Mouse (Mus musculus) ES-CJ7 (cell line): ENCODE measurements at regions not wholly inside any gene's neighbourhood (a gene's known extent, or its start where the extent isn't known, plus 50 kb on each side); places are given as distances from the start of the nearest gene placed in this dataset.

Experiments used
- DNase-seq: peaks from one replicate; pipeline ENCODE4 v3.0.0; 2011; ENCODE audit warnings: low read depth, low spot score

DNA sequence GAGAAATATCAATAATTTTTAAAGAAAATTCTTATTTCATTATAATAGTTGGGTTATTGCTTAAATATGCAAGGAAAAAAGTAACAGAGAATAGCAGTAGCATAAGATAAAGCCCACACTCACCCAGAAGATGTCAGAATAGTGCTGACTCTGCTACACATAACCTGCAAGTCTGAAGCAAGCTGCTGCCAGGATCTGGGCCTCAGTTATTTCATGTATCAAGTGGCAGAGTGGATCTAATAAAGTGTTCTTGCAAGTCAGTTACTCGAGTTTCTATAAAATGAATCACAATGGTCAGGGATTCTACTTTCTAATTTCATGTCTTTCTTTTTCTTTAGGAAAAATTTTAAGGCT, 466.2 kb downstream of the Klhl13 start:
- no peak for DNase-seq

DNA sequence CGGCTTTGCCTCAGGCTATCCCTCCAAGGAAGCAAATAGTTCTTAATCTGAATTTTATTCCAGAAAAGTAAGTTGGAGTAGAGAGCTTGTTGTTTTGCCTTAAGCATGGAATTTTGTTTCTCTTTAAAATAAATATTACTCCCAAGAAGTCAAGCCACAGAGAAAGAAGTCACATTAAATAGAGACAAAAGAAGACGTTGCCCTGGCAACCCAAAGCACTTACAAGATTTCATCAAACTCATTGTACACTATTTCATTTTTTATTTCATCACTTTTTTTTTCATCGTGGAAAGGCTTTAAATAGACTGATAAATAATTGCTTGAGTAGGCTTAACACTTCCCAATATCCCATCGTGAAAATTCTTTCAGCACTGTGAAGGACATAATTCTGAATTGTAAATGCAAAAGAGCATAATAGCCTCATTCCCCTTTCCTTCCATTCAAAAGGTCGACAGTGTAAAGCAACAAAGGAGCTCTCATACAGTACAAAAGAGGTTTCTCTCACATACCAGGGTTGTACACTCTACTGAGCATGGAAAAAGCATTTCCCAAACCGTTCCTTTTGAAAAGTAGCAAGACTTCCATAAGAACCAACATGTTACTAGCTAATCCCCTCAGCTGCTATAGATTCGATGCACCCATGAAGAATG, 466.7 kb downstream of the Klhl13 start:
- no peak for DNase-seq

DNA sequence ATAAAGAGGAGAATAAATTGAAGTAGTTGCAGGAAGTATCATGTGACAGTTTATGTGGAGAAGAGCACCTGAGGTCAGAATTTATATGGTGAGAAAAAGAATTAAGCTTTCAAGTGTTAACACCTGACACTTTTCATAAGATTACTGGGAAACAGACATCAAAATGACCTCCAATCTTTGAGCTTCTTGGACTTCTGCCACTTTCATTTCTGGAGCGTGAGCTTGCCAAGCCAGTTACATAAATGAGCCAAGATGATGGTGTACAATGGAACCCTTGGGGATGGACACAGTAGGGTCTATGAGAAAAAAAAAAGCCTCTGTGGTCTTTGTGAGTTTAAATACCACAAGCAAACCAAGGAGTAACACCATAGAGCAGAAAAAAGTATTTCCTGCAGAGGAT, 495.1 kb downstream of the Klhl13 start:
- DNase-seq, result no peak

DNA sequence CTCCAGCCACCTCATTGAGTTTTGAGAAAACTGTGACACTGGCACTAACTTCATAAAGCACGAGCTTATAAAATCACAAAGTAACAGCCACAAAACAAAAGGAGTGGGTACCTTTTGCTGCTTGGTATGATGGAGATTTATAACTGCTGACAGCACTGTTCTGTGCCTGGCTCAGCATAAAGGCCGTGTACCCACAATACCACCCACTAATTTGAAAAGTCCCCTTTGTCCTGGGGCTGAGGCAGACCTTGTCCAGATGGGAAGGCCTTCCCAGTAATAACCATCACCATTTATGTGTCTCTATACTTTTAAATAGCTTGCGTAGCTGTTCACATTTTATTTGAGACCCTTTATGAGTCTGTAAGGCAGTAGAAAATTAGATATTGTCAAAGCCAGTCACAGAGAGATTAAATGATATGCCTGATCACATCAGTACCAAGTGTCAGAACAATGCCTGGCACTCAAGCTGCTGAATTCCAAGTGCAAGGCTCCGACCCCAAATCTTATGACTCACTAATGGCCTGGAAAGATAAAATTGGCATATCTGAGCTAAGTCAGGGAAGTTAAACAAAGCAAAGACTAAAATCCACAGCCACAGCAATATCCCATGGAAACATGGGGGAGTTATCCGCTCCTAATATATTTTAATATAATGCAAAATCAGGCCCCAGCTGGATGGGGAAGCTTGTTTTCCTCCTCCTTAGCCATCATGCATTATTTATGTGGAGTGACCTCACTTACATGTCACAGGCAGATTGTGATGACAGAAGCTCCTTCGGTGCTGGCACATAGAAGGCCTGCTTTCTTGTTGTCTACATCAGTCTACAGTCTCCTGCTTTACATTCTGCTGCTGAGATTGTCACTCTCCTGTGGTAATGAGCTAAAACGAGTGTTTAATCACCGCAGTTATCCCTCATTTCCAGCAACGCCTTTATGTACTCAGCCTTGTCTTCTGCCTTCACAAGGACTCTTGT, 515.1 kb downstream of the Klhl13 start:
- DNase-seq, result no peak

DNA sequence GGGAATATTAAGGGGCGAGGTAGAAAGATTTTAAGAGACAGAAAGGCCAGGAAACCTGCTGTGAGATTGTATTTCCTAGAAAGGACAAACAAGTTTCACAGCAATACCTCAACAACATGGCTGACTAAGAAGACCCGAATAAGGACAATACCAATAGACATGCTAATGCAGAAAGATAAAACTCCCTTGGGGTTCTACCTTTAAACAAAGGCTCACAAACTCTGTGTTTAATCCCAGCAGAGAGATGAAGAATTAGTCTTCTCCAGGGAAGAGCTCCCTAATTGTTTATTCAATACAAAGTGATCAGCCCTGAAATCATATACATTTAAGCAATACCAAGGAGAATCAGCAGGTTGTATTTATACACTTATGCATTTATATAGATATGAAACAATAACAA, 516.1 kb downstream of the Klhl13 start:
- peak; percentile 36 for DNase-seq

DNA sequence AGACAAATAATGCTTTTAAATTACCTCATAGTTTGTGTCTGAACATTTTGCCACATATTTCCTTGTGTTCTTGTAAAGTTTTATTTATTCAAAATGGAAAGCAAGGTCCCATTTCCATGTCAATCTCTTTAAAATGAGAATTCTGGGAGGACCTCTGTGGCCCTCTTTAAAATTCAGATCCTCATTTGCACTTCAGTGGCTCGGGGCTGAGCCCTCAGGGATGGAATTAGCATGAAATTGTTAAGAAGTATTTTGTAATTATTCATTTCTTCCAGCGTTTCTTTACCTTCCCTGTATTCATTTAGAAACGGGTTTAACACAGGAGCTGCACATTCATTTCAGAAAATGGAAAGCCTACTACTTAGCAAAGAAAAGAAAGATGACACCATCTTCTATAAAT, 531.7 kb downstream of the Klhl13 start:
- no peak for DNase-seq

DNA sequence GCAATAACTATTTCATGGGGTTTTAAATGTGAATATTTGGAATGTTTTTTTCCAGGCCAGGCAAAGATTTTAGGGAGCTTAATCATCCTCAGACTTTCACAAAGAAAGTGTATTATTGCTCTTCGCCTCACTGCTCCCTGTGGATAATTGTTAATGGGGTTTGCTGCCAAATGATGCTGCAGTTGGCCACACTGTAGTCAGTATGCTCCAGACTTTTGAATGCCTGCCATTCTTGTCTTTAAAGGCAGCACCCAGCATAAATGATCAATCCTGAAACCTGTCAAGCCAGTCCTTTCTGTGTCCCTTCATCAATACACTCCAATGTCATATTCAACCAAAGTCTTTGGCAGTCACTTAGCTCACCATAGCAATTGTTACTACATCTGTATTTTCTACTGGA, 559.7 kb downstream of the Klhl13 start:
- DNase-seq, result no peak

DNA sequence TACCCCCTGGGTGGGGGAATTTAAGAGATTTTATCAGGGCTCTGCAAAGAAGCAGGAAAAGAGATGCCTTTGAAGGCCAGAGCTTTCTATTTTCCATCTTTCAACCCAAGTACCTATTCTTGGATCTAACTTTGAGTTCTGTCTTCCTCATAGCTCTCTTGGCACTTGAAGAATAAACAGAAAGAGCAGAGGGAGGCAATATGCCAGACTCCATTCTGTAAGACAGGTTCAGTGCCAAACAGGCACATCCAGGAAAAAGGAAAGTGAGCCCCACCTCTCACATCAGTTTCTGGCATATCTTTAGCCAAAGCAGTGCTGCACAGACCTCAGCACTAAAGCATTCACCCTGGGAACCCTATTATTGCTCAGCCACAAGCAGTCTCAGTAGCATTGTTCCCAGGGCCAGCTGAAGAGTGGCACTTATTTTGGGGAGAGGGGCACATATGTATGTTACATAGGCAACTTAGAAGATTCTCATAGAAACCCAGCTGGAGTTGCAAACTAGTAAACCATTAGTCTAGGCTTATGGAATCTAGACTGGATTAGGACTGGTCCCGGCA, 594.8 kb downstream of the Klhl13 start:
- DNase-seq, result no peak

DNA sequence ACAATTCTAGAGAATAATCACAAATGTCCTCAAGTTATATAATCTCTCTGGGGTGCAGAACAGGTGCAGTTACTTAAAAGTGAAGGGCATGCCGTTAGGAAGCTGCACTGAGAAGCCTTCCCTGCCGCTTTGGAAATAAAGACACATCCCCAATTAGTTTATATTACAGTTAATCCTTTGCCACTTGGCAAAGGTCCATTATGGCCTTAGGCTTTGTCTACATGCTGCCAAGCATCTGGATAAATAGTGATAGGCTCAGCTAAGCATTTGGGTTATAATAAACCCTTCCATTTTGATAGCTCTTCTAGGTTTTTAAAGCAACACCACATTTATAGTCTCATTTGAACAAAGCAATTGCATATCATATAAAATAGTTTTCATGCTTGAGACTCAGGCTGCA, 625.6 kb downstream of the Klhl13 start:
- DNase-seq, result no peak

DNA sequence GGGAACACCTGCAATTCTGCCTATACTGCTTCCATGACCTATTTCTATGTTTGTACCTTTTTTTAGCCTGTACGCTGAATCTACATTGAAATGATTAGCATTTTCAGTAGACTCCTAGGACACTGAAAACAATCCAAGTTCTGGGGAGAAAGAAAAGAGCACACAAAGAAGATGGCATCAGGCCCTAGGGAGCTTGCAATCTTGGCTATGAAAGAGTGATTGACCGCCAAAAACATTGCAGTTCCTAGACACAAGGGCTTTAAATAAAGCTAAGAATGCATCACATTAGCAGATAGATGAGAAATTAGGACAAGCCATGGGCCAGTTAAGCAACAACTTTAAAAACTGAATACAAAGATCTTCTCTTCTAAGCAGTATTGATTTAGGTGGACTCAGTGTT, 666.7 kb downstream of the Klhl13 start:
- DNase-seq, result no peak

DNA sequence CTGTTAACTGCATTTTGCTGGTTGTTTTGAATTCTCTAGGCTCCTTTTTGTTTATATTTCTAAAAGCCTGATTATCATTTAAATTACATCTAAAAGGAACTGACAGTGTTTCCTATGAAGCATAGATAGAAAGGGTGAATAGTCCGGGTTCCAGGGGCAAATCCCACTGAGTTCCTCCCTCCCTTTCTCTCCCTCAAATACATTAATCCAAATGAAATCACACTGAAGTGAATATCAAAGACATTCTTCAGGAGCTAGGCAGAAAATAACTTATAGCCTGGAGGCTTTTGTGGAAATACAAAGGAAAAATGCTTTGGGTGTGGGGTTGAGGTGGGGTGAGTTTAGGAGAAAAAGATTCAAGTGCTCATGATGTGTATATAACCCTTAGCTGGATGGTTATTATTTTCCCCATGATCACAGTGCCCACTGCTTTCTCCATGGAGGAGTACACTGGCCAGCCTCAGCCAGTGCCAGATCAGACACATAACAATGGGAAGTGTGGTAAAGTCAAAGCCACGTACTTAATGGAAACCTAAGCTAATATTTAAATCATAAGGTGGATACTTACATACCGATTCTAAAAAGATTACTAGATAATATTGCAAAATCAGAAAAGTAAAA, 707.0 kb downstream of the Klhl13 start:
- no peak for DNase-seq
